Mouse (Mus musculus): ENCODE measurements around the gene Heyl.

Heyl gene

DNA sequence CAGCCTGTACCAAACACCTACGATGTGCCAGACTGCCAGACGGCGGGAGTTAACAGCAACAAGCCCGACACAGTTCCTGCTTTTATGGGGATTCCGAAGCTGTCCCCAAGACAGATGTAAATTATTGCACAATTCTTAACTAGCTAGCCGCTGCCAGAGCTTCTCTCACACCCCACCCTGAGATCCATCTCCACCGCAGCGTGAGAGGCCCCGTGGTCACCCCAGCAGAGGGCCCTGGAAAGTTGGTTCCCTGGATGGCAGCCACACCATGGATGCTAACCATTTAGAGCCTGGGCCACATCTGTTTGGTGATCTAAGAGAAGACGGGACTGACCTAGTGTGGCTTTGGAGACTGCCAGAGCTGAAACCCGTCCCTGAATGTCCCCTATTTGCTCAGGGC, 4.2 kb upstream of the Heyl start:
- DNase-seq (ENCODE audit: inconsistent age in 2 of 2, low spot score in 1 of 2), result no peak

DNA sequence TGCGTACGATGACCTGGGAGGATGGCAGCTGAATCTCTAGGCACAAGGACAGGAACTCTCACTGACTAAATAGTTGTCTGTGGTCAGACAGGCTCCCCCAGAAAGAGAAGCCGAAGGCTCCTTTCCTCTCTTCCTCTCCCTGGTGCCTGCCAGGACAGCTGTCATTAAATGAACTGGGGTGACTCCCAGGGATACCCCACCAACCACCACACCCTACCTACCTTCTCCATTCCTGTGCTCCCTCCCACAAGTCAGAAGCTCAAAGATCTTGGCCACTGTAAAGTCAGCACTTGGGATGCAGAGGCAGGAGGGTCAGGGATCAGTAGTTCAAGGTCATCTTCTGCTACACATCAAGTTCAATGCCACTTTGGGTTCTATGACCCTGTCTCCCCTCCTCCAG, 515 bp upstream of the Heyl start:
- DNase-seq (ENCODE audit: inconsistent age in 2 of 2, low spot score in 1 of 2), result peak in 1 of 2 experiments; percentile 47

DNA sequence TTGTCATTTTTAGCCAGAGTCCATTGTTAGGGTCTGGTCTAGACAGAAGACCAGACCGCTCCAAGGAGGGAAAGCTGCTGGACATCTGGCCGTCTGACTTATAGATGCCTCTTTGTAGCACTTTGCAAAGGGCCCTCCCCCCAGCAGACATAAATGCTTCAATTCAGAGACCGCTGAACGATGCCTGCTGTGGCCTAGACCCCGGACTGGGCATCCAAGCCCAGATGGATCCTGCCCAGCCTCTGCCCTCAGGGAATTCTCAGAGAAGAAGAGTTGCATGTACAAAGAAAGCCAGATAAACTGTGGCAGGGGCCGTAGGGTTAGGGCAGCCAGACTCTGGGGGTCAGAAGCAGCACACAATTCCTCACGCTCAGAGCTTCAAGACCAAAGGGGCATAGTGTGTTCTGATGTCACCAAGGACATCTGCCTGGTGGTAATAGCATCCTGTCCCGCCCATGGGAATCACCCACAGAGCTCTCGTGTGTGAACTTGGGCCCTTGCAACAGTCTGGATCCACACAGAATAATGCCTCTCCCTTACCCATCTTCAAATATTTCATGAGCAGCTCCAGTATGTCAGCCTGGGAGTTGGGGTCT, 2.6 kb downstream of the Heyl start:
- no peak for DNase-seq (ENCODE audit: inconsistent age in 2 of 2, low spot score in 1 of 2)

DNA sequence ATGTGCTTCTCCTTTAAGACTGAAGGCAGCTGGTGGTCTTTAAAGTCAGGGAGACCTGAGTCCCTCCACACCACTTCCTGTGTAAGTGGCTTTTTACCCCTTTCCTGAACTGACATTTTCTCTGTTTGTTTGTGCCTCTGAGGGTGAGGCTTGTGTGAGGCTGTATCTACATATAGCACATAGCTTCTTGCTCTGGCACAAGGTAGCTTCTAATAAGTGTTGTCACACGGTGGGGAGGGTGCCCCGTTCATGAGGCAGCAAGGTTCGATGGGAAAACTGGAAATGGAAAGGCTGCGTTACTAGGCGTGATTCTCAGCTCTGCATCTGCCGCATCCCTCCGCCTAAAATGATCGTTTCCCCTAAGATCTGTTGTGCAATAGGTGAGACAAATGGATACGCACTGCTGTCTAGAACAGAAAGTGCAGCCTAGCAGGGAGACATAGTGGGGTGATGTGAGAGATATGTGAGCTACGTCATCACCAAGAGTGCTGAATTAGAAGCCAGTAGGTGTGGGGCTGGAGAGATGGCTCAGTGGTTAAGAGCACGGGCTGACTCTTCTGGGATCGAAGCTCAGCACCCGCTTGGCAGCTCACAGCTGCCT, 3.2 kb downstream of the Heyl start:
- DNase-seq (ENCODE audit: inconsistent age in 2 of 2, low spot score in 1 of 2), result no peak

DNA sequence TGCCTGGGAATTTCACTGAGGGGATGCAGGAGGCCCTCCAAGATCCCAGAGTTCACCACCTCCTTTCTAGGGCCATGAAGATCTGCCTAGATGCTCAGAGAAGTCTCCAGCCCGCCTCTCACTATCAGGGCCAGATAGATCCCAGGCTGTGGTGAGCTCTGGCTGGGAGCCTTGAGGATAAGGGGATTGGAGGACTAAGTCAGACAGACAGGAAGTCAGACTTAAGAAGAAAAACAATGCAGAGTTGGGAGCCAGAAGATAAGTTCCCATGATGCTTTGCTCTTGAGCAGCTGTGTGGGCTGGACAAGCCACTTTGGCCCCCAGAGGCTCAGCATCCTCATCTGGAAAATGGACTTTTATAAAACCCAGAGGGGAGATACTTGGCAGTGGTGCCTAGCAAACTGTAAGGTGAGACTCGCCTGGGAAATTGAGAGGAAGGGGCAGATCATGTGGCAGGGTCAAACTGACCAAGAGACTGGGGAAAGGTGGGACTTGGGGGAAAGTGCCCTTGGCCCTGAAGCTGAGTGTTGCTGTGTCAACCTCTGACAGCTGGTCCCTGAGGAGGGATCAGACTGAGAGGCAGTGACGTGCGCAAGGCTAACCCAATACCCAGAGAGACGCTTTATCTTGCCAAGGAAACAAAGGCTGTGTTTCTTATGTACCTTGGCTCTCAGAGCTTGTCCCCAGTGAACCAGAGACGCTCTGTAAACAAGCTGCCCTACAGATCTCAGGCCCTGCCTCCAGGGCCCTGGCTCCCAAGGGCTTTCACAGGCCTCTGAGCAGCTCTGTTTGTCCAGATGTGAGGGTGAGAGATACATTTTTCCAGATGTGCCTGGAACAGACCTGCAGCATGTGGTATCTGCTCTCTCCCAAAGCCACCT, 4.3 kb downstream of the Heyl start:
- no peak for DNase-seq (ENCODE audit: inconsistent age in 2 of 2, low spot score in 1 of 2)

DNA sequence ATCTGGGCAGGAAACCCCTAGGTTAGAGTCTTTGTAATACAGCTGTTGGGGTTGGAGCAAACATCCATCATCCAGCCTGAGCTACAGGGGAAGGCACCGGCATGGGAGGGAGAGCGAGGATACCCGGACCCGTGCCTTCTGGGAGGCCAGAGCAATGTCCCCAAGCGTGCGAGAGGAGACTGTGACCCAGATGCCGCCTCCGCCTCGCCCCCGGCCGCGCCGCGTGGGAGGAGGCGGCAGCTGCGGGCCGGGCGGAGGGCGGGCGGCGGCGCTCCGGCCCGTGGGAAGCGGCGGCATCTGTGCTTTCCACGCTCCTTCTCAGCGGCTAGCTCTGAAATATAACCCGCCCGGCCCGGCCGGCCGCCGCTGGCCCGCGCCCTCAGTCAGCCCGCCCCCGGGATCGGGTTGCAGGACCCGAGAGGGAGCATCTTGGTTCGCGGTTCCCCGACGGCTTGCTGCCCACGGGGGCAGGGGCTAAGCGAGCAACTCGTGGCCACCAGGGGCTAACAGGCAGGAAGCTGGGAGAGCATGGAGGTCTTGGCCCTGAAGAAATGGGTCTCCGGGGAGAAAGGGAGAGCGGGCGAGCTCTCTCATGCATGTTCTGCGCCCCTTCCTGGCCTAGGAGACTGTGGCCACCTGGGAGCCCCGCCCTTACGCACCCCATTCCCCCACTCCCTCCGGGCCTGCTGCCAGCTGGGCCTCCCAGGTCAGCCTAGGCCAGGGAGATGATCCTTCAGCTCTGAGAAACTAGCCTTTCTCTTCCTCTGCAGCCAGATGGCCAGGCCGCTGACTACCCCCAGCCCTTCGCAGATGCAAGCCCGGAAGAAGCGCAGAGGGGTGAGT, 6.2 kb downstream of the Heyl start:
- peak; percentile 50 to 71 for DNase-seq (ENCODE audit: inconsistent age in 2 of 2, low spot score in 1 of 2)

DNA sequence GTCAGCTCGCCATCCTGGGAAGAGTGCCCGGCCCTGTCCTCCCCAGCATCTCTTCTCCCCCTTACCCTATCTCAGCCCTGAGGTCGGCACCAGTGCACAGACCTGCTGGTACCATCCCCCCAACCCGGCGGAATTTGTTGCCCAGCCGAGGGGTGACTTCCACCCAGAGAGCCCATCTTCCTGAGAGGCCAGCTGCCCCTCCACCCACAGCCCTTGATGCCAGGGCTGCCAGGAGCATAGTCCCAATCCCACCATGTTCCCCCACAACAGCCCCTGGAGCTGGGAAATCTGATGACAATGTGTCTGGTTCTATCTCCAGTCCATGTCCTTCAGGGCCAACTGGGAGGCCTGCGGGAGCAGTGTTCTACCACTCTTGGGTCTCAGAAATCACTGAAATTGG, 12.9 kb downstream of the Heyl start:
- DNase-seq (ENCODE audit: inconsistent age in 2 of 2, low spot score in 1 of 2), result no peak

DNA sequence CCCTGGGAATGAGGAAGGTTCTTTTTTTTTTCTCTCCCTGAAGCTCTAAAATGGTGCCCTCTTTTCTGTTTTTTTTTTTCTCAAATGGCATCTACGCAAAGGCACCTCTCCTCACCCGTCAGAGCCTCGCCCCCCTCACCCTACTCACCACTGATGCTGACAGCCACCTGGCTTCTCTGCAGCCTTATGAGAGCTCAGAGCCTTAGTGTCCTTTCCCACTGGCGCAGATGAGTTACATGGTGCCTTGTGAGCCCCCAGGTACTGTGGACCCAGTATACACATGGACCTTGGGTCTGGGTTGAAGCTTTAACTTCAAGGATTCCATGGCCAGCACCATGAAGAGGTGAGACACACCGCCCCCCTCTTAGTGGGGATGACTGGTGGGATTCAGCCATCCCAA, 13.3 kb downstream of the Heyl start:
- no peak for DNase-seq (ENCODE audit: inconsistent age in 2 of 2, low spot score in 1 of 2)

DNA sequence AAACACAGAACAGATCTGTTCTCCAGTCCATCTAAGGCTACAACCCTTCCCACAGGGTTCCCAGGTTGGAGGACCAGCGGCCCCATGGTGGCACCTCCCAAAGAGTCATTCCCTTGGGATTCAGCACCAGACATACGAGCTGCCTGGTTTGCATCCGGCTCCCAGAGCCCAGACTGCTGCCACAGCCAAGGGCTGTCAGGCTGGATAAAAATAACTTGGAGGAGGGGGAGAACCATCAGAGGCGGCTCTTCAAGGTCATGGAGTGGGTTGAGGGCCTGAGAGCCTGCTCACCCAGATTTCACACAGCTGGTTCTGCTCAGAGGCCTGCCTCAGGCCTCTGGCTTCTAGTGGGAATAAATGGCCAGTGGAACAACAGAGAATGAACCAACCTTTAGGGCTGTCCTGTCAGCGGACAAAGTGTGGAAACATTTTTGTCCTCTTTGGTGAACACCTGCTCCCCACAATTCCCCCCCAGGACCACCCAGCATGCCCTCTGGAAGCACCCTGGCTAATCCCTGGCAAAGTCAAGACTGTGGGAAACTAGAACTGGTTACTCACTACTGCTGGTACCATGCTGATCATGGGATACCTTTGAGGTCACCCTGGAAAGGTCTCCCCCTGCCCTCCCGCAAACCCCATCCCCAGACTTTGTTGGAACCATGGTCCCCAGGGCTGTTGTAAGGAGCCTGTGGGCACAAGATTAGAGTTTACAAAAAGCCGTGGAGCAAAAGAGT, 14.0 kb downstream of the Heyl start:
- peak in 1 of 2 experiments; percentile 41 for DNase-seq (ENCODE audit: inconsistent age in 2 of 2, low spot score in 1 of 2)

DNA sequence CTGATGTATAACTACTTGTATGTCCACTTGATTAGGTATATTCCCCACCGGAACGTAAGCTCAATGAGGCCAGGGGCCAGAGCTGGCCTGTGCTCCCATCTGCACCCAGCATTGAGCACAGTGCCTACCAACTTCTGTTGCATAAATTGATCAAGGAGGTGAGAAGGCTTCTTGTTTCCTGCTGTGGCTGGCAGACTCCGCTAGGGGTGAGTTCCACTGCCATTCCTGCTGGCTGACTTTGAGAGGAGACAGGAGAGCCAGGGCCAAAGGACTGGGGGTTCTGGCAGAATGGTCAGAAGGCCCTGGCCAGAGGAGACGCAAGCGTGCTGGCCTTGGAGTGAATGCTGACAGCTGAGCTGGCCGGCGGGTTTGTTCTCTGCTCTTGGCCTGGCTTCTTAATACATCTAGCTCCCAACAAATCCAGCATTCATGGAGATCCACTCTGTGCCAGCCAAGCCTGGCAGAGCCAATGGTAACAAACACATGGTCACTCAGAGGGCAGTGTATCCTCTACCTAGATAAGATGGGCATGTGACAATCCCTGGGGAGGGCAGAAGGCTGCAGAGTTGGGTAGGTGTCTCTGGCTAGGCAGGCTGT, 15.7 kb downstream of the Heyl start:
- DNase-seq (ENCODE audit: inconsistent age in 2 of 2, low spot score in 1 of 2), result peak; percentile 89 to 92

DNA sequence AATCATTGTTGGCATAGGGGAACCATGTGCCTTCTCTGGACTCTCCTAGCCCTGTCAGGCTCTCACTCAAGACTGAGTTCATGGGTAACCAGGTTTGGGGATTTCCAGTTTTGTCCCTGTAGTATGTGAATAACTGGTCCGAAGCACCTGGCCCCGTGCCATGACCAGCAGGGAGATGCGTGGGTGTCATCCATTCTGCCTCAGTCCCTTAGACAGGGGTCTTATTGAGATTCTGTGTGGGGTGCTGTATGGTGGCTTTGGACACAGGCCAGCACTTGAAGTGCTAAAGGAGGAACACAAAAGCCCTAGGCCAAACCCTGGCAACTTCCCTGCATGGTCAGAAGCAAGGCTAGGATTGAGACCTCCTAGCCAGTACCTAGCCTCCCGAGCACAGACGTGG, 18.9 kb downstream of the Heyl start:
- DNase-seq (ENCODE audit: inconsistent age in 2 of 2, low spot score in 1 of 2), result peak in 1 of 2 experiments; percentile 44

DNA sequence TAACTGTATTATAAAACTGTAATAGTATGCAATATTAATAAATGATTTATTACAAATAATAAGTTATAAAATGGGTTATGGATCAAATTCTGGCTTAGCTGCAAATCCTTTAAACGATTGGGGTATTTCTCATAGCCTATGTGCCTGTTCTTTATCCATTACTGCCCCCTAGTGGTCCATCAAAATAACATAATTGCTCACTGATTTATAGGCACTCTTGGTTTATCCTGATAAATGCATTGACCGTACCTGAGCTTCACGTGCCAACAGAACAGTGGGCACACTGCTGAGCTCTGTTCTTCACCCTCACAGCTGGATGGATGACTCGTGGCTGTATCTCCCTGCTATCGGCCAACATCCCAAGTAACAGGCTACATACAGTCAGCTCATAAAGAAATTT, 21.3 kb downstream of the Heyl start:
- DNase-seq (ENCODE audit: inconsistent age in 2 of 2, low spot score in 1 of 2), result peak in 1 of 2 experiments; percentile 76

DNA sequence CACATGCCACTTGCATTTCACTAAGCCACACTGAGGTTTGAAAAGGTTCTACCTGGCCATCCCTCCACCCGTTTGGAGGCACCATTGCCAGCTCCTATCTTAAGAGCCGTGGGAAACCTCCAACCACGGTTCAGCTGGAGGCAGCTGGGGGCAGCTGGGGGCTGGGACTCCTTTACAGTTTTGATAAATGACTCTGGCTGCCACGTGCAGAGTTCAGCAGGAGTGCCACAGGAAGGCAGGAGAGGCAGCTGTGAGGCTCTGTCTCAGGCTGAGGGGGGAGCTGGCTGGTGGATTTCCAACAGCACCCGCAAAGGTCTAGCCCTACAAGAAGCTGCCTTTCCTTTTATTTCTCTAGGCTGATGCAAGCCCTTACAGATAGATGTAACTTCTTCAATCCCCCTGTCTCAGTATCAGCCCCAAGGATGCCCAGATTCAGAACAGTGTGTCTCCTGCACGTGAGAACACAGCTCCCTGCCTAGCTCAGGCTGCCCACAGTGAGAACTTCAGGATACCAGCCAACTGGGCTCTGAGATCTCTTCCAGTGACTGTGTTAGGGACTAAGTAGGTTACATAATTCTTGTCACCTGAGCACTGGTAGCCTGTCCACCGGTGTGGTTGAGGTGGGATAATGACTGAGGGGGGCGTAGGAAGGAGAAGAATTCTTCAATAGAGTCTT, 26.9 kb downstream of the Heyl start:
- peak in 1 of 2 experiments; percentile 50 for DNase-seq (ENCODE audit: inconsistent age in 2 of 2, low spot score in 1 of 2)

DNA sequence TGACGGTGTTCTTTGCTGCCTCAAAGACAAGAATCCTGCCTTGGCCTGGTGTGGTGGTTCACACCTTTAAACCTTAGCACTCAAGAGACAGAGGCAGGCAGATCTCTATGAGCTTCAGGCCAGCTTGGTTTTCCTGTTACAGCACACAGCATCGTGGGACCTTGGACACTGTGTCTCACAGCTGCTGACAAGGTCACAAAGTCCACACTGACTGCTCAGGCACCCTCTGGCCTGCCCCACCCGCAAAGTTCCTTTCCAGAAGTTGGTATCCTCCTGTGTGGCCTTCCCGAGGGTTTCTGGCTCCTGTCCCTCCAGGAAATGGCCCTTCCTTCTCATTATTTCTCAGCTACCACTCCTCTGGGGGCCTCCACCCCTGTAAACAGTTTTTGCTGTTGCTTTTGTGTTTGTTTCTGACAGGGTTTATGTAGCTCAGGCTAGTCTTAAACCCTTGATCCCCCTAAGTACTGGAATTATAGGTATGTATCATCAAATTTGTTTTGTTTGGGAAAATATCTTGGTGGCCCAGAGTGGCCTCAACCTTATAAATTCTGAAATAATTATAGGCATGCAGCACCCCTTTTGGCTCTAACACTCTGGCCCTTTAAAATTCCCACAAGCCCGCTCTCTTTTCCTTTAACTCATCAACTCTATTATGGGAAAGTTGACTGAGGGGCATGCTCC, 28.5 kb downstream of the Heyl start, which contains the start of gene Pabpc4:
Gene Pabpc4 (plus strand): TSS at position 631 of the 681 bp plus-strand sequence.
- peak; percentile 46 to 70 for DNase-seq (ENCODE audit: inconsistent age in 2 of 2, low spot score in 1 of 2)

DNA sequence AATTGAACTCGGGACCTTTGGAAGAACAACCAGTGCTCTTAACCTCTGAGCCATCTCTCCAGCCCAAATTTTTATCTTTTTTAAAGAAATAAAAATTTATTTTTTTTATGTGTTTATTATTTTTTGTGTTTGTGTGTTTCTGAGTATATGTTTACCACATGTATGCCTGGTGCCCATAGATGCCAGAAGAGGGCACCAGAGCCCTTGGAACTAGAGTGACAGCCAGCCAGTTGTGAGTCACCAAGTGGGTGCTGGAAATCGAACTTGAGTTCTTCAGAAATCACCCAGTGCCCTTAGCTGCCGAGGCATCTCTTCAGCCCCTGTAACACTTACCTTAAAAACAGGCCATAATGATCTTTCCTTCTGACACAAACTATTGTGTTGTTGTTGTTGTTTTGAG, 37.7 kb downstream of the Heyl start:
- peak in 1 of 2 experiments; percentile 19 for DNase-seq (ENCODE audit: inconsistent age in 2 of 2, low spot score in 1 of 2)

DNA sequence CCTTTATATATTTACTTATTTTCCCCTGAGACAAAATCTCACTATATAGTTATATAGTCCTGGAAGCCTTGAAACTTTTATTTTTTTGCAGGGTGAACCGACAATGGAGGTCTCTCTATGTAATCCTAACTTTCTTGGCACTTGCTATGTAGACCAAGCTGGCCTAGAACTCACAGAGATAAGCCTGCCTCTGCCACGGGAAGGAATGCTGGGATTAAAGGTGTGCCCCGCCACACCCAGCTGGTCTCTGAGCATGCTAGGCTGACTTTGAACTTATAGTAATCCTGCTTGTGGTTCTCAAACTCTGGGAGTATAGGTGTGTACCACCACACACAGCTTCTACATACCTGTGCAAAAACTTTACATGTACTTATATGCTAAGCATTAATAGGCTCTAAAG, 46.8 kb downstream of the Heyl start:
- no peak for DNase-seq (ENCODE audit: inconsistent age in 2 of 2, low spot score in 1 of 2)

DNA sequence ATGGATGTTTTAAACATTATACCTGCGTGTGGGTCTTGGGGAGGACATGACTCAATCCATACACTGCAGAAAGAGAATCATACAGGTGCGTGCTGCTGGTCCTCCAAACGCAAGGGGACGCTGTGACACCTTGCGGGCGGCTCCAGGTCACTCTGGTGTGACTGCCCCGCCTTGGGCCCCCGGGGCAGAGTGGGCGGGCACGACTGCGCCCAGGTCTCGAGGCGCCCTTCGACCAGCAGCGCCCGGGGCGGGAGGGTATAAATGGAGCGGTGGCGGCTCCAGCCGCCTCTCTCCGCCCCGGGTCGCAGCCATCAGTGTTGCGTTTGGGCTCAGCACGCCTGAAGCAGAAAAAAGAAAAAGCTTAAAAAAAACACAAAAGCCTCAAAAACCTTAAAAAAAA, 49.1 kb downstream of the Heyl start:
- peak; percentile 95 to 97 for DNase-seq (ENCODE audit: inconsistent age in 2 of 2, low spot score in 1 of 2)

DNA sequence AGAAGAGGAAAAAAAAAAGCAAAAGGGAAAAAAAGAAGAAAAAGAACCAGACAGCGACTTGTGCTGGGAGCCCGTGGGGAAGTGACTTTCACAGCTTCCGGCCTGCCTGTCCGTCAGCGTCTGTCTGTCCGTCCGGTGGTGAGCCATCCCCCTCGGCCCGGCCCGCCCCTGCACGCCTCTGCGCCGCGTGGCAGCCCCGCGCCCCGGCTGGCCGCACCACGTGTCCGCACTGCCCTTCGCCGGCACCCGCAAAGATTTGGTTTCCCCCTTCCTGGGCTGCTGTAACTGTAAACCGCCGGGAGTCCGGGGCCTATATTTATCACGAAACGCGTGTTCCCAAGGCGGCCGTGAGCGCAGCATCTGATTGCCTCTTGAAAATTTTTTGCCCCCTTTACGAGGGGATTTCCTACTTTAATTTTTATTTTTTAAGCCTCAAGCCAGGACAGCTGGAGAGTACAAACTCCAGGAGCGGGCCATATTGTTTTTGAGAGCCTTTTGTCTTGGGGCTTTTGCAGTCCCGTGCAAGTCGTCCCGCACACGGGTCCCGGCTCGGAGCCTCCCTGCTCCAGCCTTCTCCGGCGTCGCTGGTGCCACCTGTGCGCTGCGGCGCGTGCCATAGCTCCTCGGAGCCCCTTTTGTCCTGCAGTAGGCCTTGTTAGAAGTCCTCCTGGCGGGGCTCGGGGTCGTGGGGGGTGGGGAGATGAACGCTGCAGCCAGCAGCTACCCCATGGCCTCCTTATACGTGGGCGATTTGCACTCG, 49.7 kb downstream of the Heyl start:
- peak; percentile 72 to 83 for DNase-seq (ENCODE audit: inconsistent age in 2 of 2, low spot score in 1 of 2)

Data from adrenal gland, adult (tissue).